Mouse (Mus musculus) cerebellum, adult 9-11 months (tissue): Measurements from ENCODE around the gene Gnat1.

ENCODE experiments used
- DNase-seq: peaks from one replicate; pipeline ENCODE4 v3.0.0; 2022

Gene Gnat1

GRCm38 (mm10) chr9:107699376-107699980 is 20.0 kb upstream of the Gnat1 start:
- no peak for DNase-seq

DNA sequence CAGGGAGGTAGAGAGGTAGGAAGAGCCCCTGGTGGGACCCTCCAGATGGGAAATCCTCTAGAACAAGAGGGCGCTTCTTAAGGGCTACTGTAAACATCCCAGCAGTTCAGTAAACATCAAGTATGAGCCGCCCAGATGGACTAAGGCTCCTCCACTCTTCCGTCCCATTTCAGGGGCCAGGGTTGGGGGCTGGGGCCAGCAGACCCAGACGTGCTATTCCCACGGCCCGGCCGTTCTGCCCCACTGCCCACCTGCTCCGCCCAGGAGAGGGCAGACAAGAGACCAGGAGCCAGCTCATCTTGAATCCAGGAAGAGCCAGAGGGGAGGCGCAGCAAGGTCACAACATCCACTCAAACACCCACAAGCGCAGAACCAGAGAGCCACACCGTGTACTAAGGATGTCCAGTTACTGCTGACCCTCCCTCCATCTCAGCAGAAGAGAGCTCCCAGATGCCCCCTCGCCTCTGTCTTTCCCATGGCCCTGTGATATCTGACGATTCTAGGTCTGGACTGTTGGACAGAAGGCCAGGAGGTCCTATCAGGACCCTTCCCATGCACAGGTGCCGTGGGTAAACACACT is 19.2 kb upstream of the Gnat1 start:
- no peak for DNase-seq

DNA sequence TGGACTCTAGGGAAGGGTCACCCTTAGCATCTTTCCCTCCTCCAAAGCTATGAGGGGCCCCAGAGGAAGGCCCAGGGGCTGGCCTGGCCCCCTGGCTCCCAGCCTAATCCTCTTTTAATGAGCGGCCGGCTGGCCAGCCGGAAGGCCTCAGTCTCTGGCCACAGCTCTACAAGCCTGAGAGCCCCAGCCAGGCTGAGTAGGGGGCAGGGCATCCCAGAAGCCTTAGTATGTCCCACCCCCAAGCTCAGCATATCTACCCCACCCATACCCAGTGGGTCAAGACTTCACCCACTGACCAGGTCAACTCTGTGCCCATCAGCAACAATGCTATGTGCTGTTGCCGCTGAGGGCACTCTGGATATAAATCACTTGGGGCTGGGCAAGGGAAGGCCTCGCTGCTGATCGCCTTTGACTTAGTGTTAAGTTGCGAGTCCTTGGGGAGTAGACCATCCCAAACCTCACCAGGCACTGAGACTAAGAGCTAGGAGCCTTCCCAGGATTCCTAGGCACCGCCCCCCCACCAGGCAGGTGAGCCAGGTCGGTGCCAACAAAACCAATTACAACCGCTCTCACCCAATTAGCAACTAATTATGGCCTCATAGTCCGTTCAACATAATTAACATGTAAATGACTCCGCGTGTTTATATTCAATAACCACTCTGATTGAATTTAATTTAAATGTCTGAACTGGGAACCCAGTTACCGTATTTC is 18.5 kb upstream of the Gnat1 start:
- no peak for DNase-seq

GRCm38 (mm10) chr9:107696845-107697610 is 17.5 kb upstream of the Gnat1 start:
- no peak for DNase-seq

DNA sequence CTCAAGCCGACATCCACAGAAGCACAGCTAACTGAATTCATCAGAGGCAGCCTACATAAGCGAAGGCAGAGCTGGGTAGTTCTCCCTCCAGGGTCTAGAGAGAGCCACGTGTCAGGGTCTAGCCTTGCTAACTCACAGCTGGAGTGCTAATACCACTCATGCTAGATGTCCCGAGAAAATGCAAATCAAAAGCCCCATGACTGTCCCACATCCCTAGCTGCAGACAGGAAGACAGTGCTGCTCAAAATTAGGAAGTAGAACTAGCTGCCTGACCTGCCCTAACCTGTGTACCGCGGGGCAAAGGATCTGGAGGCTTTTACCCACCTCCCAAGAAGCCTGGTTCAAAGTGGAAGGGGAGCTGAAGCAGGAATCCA is 16.6 kb upstream of the Gnat1 start:
- no peak for DNase-seq

DNA sequence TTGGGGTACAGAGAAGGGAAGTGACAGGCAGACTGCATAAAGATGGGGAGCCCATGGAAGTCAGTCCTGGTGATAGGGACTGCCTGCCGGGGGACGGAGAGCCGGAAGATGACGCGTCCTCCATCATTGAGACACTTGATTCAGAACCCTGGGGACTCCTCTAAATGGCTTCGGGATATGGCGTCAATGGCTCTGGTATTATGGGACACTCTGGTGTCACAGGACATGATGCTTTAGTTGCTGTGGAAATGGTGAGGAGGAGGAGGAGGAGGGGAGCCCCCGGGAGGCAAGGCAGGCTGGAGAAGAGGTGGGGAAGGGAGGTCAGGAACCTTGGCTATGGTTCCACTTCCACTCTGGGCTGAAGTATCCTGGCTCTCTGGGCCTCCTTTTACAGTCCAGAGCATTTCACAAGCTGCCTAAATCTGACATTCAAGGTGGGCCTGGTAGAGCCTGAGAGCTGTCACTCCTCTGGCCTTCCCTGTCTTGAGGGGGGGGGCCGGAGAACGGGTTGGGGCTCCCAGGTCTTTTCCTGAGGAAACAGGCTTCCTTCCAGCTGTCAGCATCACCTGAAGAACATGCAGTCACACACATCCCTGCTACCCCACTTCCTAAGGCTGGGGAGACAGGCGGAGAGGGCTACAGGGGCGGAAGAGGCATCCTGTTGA is 16.1 kb upstream of the Gnat1 start:
- no peak for DNase-seq

DNA sequence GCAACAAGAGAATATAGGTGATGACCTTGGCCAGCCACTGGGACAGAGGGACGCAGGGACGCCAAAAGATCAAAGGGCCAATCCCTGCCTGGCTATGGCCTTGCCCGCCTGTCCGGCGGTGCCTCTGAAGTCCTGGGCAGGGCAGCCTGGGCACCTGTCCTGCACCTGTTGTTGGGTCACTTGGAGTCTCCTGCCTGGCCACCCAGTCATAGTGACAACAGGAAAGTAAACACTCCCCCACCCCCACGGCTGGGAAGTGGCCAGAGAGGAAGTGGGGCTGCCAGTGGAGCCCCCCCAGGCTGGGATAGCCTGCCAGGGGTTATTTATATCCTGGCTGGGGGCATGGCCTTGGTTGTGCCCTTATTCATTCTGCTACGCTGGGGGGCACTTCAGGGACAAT is 15.1 kb upstream of the Gnat1 start:
- DNase-seq, result no peak

GRCm38 (mm10) chr9:107693433-107693987 is 14.0 kb upstream of the Gnat1 start:
- no peak for DNase-seq

DNA sequence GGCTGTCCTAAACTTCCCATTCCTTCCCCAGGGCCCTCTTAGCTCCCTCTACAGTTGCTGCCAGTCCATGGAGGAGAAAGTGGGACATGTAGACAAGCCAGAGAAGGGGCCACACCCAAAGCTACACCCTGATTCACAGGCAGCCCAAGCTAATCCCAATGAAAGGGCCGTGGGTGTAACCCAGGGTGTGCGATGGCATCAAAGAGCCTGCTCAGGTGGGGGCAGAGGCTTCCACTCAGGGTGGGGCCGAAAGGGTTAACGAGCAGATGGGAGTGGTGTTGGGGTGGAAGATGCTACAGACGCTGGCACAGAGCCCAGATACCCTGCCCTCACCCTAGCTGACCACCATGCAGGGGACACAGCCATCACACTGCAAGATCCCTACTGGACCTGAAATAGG is 13.3 kb upstream of the Gnat1 start:
- DNase-seq, result no peak

DNA sequence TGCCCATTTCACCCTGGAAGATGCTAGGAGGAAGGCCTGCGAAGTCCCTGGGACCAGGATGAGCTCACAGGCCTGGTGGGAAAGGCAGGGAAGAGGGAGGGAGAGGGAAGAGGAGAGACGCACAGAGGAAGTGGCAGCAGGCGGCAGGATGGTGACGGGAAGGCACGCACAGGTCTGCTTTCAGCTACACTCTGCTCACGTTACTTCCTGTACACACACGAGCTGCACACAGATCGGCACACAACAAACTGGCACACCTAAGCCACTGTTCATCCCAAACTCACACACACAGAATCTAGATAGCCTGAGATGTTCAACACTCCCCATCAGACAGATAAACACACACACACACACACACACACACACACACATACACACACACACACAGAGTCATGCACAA is 10.9 kb upstream of the Gnat1 start:
- DNase-seq, result no peak

- DNase-seq, result no peak
Observed at GRCm38 (mm10) chr9:107688939-107689338, 9.4 kb upstream of the Gnat1 start.

GRCm38 (mm10) chr9:107688415-107688814 is 8.9 kb upstream of the Gnat1 start:
- DNase-seq, result no peak

- DNase-seq, result no peak
Observed at GRCm38 (mm10) chr9:107685231-107685981, 5.9 kb upstream of the Gnat1 start.

- no peak for DNase-seq
Observed at GRCm38 (mm10) chr9:107682405-107682804, 2.9 kb upstream of the Gnat1 start.

DNA sequence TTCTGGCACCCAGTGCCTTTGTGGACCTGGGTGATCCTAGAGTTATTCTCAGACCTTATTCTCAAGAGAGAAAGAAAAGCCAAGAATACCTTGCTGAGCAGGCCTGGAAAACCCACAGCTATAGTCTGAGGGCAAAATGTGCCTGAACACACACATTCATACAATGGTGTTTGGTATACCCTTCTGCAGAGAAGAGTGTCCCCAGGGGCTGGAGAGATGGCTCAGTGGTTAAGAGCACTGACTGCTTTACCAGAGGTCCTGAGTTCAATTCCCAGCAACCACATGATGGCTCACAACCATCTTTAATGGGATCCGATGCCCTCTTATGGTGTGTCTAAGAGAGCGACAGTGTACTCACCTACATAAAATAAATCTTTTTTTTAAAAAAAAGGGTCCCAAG is 651 bp downstream of the Gnat1 start:
- DNase-seq, result no peak

GRCm38 (mm10) chr9:107677819-107678526 is 1.5 kb downstream of the Gnat1 start:
- DNase-seq, result peak; percentile 76

DNA sequence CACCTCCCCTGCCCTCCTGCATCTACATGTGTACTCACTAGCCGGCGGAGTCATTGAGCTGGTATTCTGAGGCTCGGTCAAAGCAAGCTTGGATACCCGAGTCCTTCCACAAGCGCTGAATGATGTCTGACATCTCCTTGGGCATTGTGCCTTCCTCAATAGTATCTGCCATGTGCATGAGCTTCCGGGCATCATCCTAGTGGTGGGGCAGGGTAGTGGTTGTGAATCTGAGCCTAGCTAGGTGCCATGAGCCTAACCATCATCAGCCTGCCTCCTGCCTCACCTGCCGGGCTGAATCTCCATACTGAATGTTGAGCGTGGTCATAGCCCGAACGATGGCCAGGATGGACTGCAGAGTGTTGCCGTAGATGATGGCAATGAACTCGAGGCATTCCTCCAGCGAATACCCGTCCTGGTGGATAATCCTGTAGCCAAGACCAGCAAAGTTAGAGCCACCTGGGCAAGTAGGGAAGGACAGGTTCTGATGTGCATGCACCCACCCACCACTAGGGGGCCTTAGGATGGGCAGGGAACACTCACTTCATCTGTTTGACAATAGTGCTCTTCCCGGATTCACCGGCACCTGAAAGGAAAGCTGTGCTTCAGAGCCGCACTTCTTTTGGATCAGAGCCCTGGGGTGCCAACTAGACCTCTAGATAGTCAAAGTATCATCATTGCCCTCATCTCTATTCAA is 2.3 kb downstream of the Gnat1 start:
- DNase-seq, result peak; percentile 62

GRCm38 (mm10) chr9:107676302-107676701 is 3.2 kb downstream of the Gnat1 start:
- DNase-seq, result no peak

GRCm38 (mm10) chr9:107675671-107676301 is 3.7 kb downstream of the Gnat1 start:
- DNase-seq, result peak; percentile 51
